Mouse (Mus musculus): ENCODE measurements around the gene Olfr96. TPM values are rescaled to one million over a fixed set of nuclear protein-coding genes. Genes with fewer than 3 reads are reported as not detected.
A peak's percentile ranks its signal among the peaks of the same experiment; 100 is the strongest.

Olfr96 gene
- not detected in 2 replicates for polyA plus RNA-seq (2015; fragmentation: Nextera tagmentation; extraction: Ambion mirVana)

DNA sequence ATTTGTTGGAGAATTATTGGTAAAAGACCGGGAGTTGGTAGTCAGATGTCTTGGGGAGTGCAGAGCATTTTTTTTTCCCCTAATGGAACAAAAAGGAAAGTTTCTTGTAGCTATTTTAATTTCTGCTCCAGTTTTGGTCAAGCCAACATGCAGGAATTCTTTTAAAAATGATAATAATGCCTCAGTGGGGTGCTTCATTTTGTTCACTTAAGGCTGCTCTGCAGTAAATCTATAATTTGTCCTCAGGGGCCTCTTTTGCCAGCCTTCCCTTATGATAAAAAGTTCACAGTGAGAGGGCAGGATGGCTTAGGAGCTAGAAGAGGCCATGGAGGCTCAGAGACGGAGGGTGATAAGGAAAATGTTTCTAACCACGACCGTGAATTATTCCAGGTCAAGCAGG, at the start of gene Olfr96:
Olfr96 (plus strand) TSS at position 301 of the 400 bp plus-strand sequence.
- Histone ChIP-seq H3K4me1 (no peaks in the 10 kb centered on the region), H3K36me3 (no peaks in the 10 kb centered on the region), H3K4me2 (replicated peaks) (no peak within 1 kb of the TSS), H3K9me3 (no peaks in the 10 kb centered on the region), H3K4me3 (no peak within 1 kb of the TSS), H3K27ac (replicated peaks) (no peak within 1 kb of the TSS), H3K27me3 (no peaks in the 10 kb centered on the region), H3K9ac (replicated peaks) (no peak within 1 kb of the TSS)
- no peak for ATAC-seq (replicated peaks)
- WGBS: 58% methylated on average over 4 of the region's 4 CpGs

DNA sequence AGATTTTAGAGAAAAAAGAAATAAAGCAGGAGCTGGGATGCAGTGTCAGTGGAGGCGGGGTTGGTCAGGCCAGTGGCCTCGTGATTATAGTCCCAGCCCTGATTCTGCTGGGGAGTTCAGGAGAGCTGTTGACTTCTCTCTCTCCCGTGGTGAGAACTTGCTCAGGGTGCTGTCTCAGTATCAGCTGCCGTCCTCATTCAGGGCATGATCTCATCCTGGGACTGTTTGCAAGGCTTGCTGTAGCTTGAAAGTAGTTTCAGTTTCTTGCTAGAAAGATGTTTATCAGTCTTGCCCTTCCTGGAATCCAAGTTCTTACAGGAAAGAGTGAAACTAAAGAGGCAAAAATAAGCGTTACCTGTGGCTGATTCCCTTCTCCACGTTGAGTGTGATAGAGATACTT, 34.5 kb upstream of the Olfr96 start:
- no peak for ATAC-seq (replicated peaks)
- Histone ChIP-seq H3K9ac (replicated peaks) (no peak overlapping the region), H3K4me3 (no peak overlapping the region), H3K4me2 (replicated peaks) (no peak overlapping the region), H3K36me3 (no peaks in the 10 kb centered on the region), H3K9me3 (no peaks in the 10 kb centered on the region), H3K27ac (replicated peaks) (no peak overlapping the region), H3K27me3 (no peaks in the 10 kb centered on the region), H3K4me1 (no peaks in the 10 kb centered on the region)
- 57% methylated on average over 6 of the region's 6 CpGs for WGBS

DNA sequence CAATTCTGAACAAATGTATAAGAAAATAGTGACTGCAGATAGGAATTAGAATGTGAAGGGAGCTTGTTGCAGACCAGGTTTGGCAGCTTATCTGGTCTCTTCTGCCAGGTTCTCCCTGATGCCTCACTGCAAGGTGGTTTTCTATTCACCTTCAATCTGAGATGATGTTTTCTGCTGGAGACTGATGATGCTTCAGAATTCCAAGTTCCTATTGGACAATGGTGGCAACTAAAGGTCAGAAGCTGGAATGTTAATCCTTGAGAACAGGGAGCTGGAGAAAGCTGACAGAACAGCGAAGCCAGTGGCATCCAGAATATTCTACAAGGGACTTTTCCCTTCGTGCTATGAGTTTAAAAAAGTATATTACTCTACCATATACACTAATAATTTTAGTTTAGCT, 29.2 kb upstream of the Olfr96 start:
- H3K9me3 ChIP-seq: no peaks in the 10 kb centered on the region
- no peak overlapping the region for H3K4me3 ChIP-seq
- ATAC-seq (replicated peaks): no peak
- H3K4me1 ChIP-seq: no peaks in the 10 kb centered on the region
- WGBS: 28% methylated on average over 2 of the region's 2 CpGs
- peaks cover 9% of the 10 kb centered on the region; the same call in 1 of the 2 replicates for H3K27me3 ChIP-seq
- H3K36me3 ChIP-seq: no peaks in the 10 kb centered on the region
- no peak overlapping the region for H3K4me2 ChIP-seq (replicated peaks)
- H3K9ac ChIP-seq (replicated peaks): no peak overlapping the region
- H3K27ac ChIP-seq (replicated peaks): no peak overlapping the region

DNA sequence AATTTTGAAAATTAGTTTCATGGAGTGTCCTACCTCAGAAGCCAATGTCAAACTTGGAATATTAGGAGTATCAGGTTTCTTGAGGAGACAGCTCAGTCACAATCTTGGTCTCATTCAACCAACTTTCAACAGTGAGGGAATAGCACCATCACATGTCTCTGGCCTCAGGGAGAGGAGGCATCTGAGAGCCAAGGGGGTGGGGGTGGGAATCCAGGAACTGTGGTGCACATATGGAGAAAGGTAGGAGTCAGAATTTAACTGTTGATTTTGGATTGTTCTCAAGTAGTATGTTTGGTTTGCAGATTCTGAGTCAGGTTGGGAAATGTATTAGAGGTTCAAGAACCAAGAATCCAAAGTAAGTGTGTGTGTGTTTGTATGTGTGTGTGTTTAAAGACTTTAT, 26.9 kb upstream of the Olfr96 start:
- ATAC-seq (replicated peaks): no peak
- H3K27ac ChIP-seq (replicated peaks): no peak overlapping the region
- H3K4me1 ChIP-seq: peaks cover 9% of the 10 kb centered on the region
- no peaks in the 10 kb centered on the region for H3K36me3 ChIP-seq
- no peaks in the 10 kb centered on the region for H3K9me3 ChIP-seq
- H3K4me3 ChIP-seq: no peak overlapping the region
- H3K4me2 ChIP-seq (replicated peaks): no peak overlapping the region
- peaks cover 27% of the 10 kb centered on the region for H3K27me3 ChIP-seq
- no peak overlapping the region for H3K9ac ChIP-seq (replicated peaks)

DNA sequence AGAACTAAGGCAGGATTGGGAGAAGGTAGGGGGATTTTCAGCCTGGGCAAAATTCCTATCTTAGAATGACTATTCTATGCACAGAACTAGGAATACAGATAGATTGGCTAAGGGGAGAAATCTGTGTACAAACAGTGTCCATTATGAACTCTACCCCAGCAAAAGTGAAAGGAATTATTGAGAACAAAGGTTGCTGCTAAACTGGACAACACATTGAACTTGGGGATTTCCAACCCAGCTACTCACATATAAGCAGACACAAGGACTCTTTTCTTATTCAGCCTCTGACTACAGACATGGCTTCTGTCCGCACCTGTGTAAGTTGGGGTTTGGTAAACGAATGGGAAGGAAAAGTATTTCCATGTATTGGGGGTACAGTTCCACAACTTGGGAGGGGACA, 26.3 kb upstream of the Olfr96 start, which contains the start of gene Ubd:
Ubd (plus strand) TSS at position 237 of the 400 bp plus-strand sequence.
- H3K9ac ChIP-seq (replicated peaks): no peak within 1 kb of the TSS
- no peak within 1 kb of the TSS for H3K4me2 ChIP-seq (replicated peaks)
- H3K9me3 ChIP-seq: no peaks in the 10 kb centered on the region
- H3K27ac ChIP-seq (replicated peaks): no peak within 1 kb of the TSS
- H3K27me3 ChIP-seq: peaks cover 28% of the 10 kb centered on the region
- peaks cover 9% of the 10 kb centered on the region for H3K4me1 ChIP-seq
- no peak for ATAC-seq (replicated peaks)
- 93% methylated on average over 2 of the region's 2 CpGs for WGBS
- no peaks in the 10 kb centered on the region for H3K36me3 ChIP-seq
- no peak within 1 kb of the TSS for H3K4me3 ChIP-seq

DNA sequence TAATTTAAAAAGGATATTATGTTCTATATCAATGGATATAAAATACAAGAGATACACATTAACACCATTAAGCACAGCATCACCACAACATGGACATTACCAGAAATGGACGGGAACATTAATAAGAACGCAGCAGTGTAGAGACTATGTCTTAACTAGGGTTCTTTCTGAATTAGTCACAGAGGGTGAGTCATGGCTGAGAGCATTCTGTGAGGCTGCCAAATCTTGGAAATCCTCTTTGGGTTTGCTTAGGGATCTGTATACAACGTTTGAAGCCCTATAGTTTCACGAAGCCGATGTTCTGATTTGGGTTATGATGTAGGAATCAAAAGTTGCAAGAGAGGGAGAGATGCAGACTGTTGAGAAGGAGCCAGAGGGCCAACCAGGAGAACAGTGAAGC, 25.2 kb upstream of the Olfr96 start:
- WGBS: 90% methylated on average over 5 of the region's 5 CpGs
- Histone ChIP-seq H3K4me2 (replicated peaks) (no peak overlapping the region), H3K4me1 (peaks cover 9% of the 10 kb centered on the region), H3K36me3 (no peaks in the 10 kb centered on the region), H3K27me3 (peaks cover 28% of the 10 kb centered on the region), H3K4me3 (no peak overlapping the region), H3K27ac (replicated peaks) (no peak overlapping the region), H3K9ac (replicated peaks) (no peak overlapping the region), H3K9me3 (no peaks in the 10 kb centered on the region)
- ATAC-seq (replicated peaks): no peak

DNA sequence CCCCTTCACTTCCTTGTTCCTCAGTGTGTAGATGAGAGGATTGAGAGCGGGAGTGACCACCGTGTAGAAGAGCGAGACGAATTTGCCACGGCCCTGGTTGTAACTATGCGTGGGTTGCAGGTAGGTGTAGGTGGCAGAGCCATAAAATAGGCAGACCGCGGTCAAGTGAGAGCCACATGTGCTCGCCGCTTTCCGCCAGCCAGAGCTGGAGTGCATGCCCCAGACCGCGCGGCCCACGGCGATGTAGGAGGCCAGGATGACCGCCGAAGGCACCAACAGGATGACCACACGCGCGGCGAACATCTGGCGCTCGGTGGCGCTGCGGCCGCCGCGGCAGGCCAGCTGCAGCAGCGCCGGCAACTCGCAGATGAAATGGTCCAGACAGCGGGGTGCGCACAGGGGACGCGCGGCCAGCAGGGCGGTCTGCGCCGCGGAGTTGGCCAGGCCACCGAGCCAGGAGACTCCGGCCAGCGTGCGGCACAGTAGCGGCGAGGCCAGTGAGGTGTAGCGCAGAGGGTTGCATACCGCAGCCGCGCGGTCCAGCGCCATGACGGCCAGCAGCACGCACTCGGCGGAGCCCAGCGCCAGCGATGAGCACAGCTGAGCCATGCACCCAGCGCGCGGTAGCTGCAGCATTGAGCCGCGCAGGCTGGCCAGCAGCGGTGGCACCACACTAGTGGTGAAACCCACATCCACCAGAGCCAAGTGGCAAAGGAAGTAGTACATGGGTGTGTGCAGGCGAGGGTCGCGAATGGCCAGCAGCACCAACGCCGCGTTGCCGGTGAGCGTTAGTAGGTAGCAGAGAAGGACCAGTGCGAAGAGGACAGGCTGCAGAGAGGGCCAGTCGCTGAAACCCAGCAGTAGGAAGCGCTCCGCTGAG, 22.9 kb upstream of the Olfr96 start:
- 0 out of 2 replicates have a peak overlapping the region, but pooled peaks have one; percentile 44 for H3K27ac ChIP-seq (replicated peaks)
- no peaks in the 10 kb centered on the region for H3K9me3 ChIP-seq
- H3K9ac ChIP-seq (replicated peaks): peak overlapping the region; percentile 51
- 1% methylated on average over 77 of the region's 77 CpGs for WGBS
- no peaks in the 10 kb centered on the region for H3K36me3 ChIP-seq
- peaks cover 28% of the 10 kb centered on the region for H3K27me3 ChIP-seq
- peak; percentile 89 for ATAC-seq (replicated peaks)
- H3K4me3 ChIP-seq: peak overlapping the region; percentile 61
- peak overlapping the region; percentile 95 for H3K4me2 ChIP-seq (replicated peaks)
- peaks cover 9% of the 10 kb centered on the region for H3K4me1 ChIP-seq

DNA sequence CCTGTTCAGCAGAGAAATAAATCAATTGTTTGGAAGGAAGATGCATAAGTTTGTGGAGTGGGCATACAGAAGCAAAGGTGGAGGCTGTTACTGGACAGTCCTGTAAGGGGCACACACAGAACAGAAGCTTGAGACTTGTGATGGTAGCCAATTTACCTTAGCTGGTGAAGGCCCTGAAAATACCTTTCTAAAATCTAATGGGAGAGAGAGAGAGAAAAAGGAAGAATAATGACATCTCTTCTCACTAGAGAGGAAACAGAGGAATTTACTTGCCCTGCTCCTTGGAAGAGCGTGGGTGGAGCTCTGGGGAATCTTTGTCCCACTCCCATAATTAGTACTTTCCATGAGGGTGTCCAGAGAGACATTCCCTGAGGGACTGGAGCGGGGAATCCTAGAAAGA, 19.1 kb upstream of the Olfr96 start, which contains the start of gene Olfr94:
Olfr94 (minus strand) TSS at position 101 of the 400 bp plus-strand sequence.
- peaks cover 9% of the 10 kb centered on the region for H3K4me1 ChIP-seq
- no peak for ATAC-seq (replicated peaks)

DNA sequence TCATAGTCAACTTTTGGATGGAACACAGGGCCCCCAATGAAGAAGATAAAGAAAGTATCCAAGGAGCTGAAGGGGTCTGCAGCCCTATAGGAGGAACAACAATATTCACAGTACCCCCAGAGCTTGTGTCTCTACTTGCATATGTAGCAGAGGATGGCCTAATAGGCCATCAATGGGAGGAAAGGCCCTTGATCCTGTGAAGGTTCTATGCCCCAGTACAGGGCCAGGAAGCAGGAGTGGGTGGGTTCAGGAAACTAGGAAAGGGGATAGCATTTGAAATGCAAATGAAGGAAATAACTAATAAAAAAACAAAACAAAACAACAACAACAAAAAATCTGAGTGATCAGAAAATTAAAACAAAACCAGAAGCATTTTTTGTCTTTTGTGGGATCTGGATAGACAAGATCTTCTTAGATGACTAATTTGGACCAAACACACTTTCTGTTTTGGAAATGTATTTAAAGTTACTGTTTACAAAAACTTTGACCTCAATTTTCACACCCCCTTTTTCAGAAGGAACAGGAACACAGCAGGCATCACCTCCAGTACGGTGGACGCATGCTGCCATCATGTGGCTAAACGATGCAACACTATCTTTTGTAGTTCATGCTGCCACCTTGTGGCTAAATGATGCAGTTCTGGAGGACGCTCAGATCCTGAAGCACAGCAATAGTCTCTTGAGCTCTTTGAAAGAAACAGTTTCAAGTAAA, 16.6 kb upstream of the Olfr96 start:
- no peak overlapping the region for H3K9ac ChIP-seq (replicated peaks)
- WGBS: 3% methylated on average over 4 of the region's 4 CpGs
- no peaks in the 10 kb centered on the region for H3K9me3 ChIP-seq
- no peak overlapping the region for H3K4me3 ChIP-seq
- no peak overlapping the region for H3K4me2 ChIP-seq (replicated peaks)
- peak; percentile 85 for ATAC-seq (replicated peaks)
- H3K27me3 ChIP-seq: no peaks in the 10 kb centered on the region
- no peaks in the 10 kb centered on the region for H3K36me3 ChIP-seq
- H3K4me1 ChIP-seq: no peaks in the 10 kb centered on the region
- no peak overlapping the region for H3K27ac ChIP-seq (replicated peaks)

More for the DNA sequence above, 19.1 kb upstream of the Olfr96 start, which contains the start of gene Olfr94:
- Histone ChIP-seq H3K36me3 (no peaks in the 10 kb centered on the region), H3K27me3 (peaks cover 19% of the 10 kb centered on the region), H3K9ac (replicated peaks) (no peak within 1 kb of the TSS), H3K9me3 (no peaks in the 10 kb centered on the region), H3K4me2 (replicated peaks) (no peak within 1 kb of the TSS), H3K27ac (replicated peaks) (no peak within 1 kb of the TSS), H3K4me3 (no peak within 1 kb of the TSS)
- 74% methylated on average over 2 of the region's 2 CpGs for WGBS

DNA sequence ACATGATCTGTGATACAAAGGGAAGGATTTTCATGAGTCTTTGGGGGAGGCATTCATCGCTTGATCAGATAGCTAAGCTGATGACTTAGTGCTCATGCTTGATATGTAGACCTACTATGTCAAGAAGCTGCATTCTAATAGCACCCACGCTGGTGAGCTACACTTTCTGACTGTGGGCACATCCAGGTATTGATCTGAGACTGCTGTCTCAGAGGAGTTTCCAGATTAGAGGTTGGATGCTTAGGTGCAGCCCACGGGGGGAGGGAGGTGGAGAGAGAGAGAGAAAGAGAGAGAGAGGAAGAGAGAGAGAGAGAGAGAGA, 16.1 kb upstream of the Olfr96 start:
- no peaks in the 10 kb centered on the region for H3K36me3 ChIP-seq
- H3K4me3 ChIP-seq: no peak overlapping the region
- no peaks in the 10 kb centered on the region for H3K27me3 ChIP-seq
- no peak overlapping the region for H3K4me2 ChIP-seq (replicated peaks)
- 20% methylated on average over 3 of the region's 3 CpGs for WGBS
- no peaks in the 10 kb centered on the region for H3K9me3 ChIP-seq
- no peak overlapping the region for H3K9ac ChIP-seq (replicated peaks)
- peak; percentile 58; the same call in 1 of the 2 replicates for ATAC-seq (replicated peaks)
- H3K27ac ChIP-seq (replicated peaks): no peak overlapping the region
- H3K4me1 ChIP-seq: no peaks in the 10 kb centered on the region

DNA sequence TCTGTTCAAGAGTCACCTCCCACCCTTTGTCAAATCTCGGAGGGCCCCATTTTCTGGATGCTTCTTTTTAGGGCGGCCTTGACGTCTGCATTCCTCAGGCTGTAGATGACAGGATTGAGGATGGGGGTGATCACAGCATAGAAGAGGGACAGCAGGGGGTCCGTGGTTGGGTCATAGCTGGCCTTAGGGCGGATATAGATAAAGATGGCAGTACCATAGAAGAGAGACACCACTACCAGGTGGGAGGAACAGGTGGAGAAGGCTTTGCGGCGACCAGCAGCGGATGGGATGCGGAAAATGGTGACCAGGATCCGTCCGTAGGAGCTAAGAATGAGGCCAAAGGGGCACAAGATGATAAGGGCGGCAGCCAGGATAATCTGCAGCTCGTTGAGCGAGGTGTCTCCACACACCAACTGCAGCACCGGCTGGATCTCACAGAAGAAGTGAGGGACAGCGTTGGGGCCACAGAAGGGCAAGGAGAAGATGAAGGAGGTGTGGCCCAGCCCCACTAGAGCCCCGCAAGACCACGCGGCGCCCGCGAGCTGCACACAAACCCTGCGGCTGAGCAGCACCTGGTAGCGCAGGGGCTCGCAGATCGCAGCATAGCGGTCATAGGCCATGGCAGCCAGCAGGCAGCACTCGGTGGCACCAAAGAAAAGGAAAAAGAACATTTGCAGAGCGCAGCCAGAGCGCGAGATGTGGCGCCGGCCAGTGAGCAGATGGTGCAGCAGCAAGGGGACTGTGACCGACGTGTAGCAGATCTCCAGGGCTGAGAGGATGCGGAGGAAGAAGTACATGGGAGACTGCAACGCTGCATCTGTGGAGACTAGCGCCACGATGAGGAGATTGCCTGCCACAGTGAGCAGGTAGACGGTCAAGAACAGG, 8.8 kb upstream of the Olfr96 start:
- H3K4me3 ChIP-seq: peak overlapping the region; percentile 41
- peak; percentile 43; the same call in 1 of the 2 replicates for ATAC-seq (replicated peaks)

More for the DNA sequence above, 8.8 kb upstream of the Olfr96 start:
- Histone ChIP-seq H3K4me1 (peaks cover 6% of the 10 kb centered on the region), H3K9me3 (no peaks in the 10 kb centered on the region), H3K36me3 (no peaks in the 10 kb centered on the region), H3K9ac (replicated peaks) (peak overlapping the region; percentile 40), H3K27ac (replicated peaks) (no peak overlapping the region), H3K4me2 (replicated peaks) (peak overlapping the region; percentile 50), H3K27me3 (peaks cover 8% of the 10 kb centered on the region)
- WGBS: 18% methylated on average over 40 of the region's 40 CpGs

All from forebrain, embryonic 15.5 days (tissue).